Mouse (Mus musculus) megakaryocyte-erythroid progenitor cell, adult 5-6 weeks (primary cell): ENCODE data around the gene Gm34653. TPM values are rescaled to one million over a fixed set of nuclear protein-coding genes. Genes with fewer than 3 reads are reported as not detected.
A peak's percentile ranks its signal among the peaks of the same experiment; 100 is the strongest.
"Not testable (repeated sequence)": the region's sequence is repeated elsewhere in the genome, so short reads cannot be mapped to it uniquely, and the experiment has no call there.

Experiments
- ATAC-seq: replicated peaks from 2 replicates; pipeline ENCODE4 v1.8.0; 2016; ENCODE audit warnings: mild to moderate bottlenecking, inconsistent platforms; ENCODE audit not compliant: severe bottlenecking, poor library complexity, low FRiP score, low TSS enrichment
- total RNA-seq, 2 experiments: library from RNA; stranded (forward) in 1 of 2; stranded (reverse) in 1 of 2; fragments of 200-1000, 215-1000 nt in 1 of 2; fragments of >200 nt in 1 of 2; fragmentation: Nextera tagmentation in 1 of 2; gene quantifications; 2 replicates each; pipeline ENCODE4 v1.2.3; 2014 to 2017

Gm34653 gene
- total RNA-seq, 2 experiments from 2014 or later, result 1.9 TPM; not detected in 1

- ATAC-seq, result no peak
Observed at GRCm38 (mm10) chr2:34812706-34813105, 20.1 kb upstream of the Gm34653 start.

- not testable (repeated sequence) for ATAC-seq
Observed at GRCm38 (mm10) chr2:34815893-34816292, 16.9 kb upstream of the Gm34653 start.

GRCm38 (mm10) chr2:34818492-34818891 is 14.3 kb upstream of the Gm34653 start:
- ATAC-seq, result no peak

- peak; percentile 96 for ATAC-seq
Observed at GRCm38 (mm10) chr2:34825827-34826459, 6.9 kb upstream of the Gm34653 start, which contains the start of gene Fbxw2. Gene Fbxw2 (minus strand): TSS chr2:34826311.

GRCm38 (mm10) chr2:34826460-34827231 is 6.2 kb upstream of the Gm34653 start:
- ATAC-seq, result peak; percentile 48

- ATAC-seq, result no peak
Observed at GRCm38 (mm10) chr2:34827591-34827990, 5.2 kb upstream of the Gm34653 start.

GRCm38 (mm10) chr2:34828026-34828425 is 4.8 kb upstream of the Gm34653 start:
- ATAC-seq, result no peak

GRCm38 (mm10) chr2:34830066-34830465 is 2.7 kb upstream of the Gm34653 start:
- ATAC-seq, result not testable (repeated sequence)

- ATAC-seq, result no peak
Observed at GRCm38 (mm10) chr2:34833624-34834023, 817 bp downstream of the Gm34653 start.

- no peak for ATAC-seq
Observed at GRCm38 (mm10) chr2:34835669-34836068, 2.9 kb downstream of the Gm34653 start.

- ATAC-seq, result not testable (repeated sequence)
Observed at GRCm38 (mm10) chr2:34840143-34840542, 7.3 kb downstream of the Gm34653 start.

- no peak for ATAC-seq
Observed at GRCm38 (mm10) chr2:34841706-34842105, 8.9 kb downstream of the Gm34653 start.

GRCm38 (mm10) chr2:34843211-34843939 is 10.6 kb downstream of the Gm34653 start:
- ATAC-seq, result no peak

- no peak for ATAC-seq
Observed at GRCm38 (mm10) chr2:34847702-34848101, 14.9 kb downstream of the Gm34653 start.

- peak; percentile 65 for ATAC-seq
Observed at GRCm38 (mm10) chr2:34855265-34855664, 22.5 kb downstream of the Gm34653 start.

GRCm38 (mm10) chr2:34857728-34858127 is 24.9 kb downstream of the Gm34653 start:
- peak; percentile 69 for ATAC-seq

GRCm38 (mm10) chr2:34869680-34870079 is 36.9 kb downstream of the Gm34653 start:
- ATAC-seq, result peak; percentile 82

- ATAC-seq, result peak; percentile 92
Observed at GRCm38 (mm10) chr2:34870520-34871474, 38.0 kb downstream of the Gm34653 start.

- ATAC-seq, result no peak
Observed at GRCm38 (mm10) chr2:34874271-34874670, 41.5 kb downstream of the Gm34653 start, which contains the start of gene Cutal. Gene Cutal (plus strand): TSS chr2:34874396.
